Mouse (Mus musculus) adrenal gland, postnatal 14 days (tissue): ENCODE results near the gene Armh3. TPM values are rescaled to one million over a fixed set of nuclear protein-coding genes. Genes with fewer than 3 reads are reported as not detected.
A peak's percentile ranks its signal among the peaks of the same experiment; 100 is the strongest.

Experiments used
- DNase-seq: peaks from one replicate; pipeline ENCODE4 v3.0.0; 2021; ENCODE audit warnings: mixed read lengths
- total RNA-seq: library from RNA; stranded (reverse); gene quantifications from 2 replicates; pipeline ENCODE4 v1.2.3, GENCODE M21; 2021

Gene Armh3
- total RNA-seq, 1 experiment from 2014 or later, result 15.3 TPM

DNA sequence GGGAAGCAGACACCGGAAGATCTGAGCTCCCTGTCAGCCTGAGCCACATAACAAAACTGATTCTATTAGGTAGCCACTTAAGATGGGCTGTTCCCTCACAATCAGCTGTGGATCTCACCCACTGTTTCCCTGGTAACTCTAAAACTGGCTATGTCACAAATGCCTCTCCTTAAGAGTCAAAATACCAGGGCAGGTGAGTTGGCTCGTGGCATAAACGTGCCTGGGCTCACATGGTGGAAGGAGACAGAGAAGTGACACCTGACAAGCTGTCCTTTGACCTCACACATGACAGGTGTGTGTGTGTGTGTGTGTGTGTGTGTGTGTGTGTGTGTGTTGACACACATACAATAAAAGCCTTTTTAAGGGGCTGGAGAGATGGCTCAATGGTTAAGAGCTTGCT lies 210.8 kb downstream of the Armh3 start:
- no peak for DNase-seq

GRCm38 (mm10) chr19:45785470-45785869 lies 212.8 kb downstream of the Armh3 start:
- DNase-seq, result no peak

GRCm38 (mm10) chr19:45783933-45784576 lies 214.2 kb downstream of the Armh3 start:
- DNase-seq, result no peak

DNA sequence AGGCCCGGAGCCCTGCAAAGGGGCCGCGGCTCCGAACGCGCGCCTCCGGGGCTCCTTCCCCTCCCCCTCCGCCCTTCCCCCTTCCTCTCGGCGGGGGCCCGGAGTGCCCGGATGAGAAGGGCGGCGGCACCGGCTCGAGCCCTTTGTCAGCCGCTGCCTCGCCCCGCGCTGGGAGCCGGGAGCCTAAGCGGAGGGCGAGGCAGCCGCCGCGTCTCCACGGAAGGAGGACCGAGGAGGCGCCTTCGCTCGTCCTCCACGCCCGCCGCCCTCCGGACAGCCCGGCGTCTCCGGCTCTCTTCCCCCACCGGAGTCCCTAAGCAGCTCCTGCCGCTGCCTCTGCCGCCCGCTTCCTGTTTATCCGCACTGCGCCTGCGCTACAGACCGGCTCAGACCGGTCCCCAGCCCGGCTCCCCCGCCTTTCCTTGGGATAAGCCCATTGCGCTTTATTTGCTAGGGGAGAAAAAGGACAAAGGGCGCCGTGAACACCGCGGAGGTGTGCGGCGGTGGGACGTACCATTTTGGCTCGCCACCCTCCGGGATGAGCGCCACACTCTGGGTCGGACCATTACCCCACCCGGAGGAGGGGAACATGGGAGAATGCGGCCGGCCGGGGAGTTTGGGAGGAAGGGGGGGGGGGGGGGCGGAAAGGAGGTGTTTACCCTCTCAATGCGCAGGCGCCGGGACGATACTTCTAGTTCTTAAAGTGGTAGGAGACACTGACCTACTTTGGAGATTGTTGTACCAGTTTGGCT lies 214.9 kb downstream of the Armh3 start, which contains the start of gene Mgea5:
Gene Mgea5 (minus strand): TSS at position 657 of the 752 bp plus-strand sequence.
- peak; percentile 99 for DNase-seq

- DNase-seq, result peak; percentile 87
These were observed 215.8 kb downstream of the Armh3 start for GRCm38 (mm10) chr19:45782315-45783001.

- DNase-seq, result no peak
These were observed 216.6 kb downstream of the Armh3 start for GRCm38 (mm10) chr19:45781676-45782075.

GRCm38 (mm10) chr19:45780350-45780915 lies 217.9 kb downstream of the Armh3 start:
- no peak for DNase-seq

DNA sequence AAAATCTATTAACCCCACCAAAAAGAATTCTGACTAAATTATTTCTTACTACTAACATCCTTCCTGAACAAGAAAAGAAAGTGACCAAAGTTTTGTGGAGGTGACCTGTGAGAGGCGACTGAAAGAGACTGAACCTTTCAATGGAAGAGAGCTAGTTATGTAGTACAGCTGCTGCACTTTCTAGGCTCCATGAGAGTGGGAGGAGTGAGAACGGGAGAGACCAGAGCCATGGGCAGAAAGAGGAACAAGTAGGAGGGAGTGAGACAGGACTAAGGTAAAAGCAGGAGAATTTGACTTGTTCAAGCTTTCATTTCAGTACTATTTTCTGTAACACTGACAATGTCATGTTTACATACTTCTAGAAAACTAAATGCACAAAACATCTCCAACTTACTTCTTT lies 222.8 kb downstream of the Armh3 start:
- DNase-seq, result no peak

GRCm38 (mm10) chr19:45771501-45771900 lies 226.8 kb downstream of the Armh3 start:
- DNase-seq, result no peak

Other genes starting within 250 kb of the Armh3 start
- gene Npm3, start 248.9 kb downstream of the Armh3 start, total RNA-seq, result 27.1 and 33.6 TPM in 2 replicates
- gene Mgea5, start 214.7 kb downstream of the Armh3 start, total RNA-seq, result 71.8 and 76.5 TPM in 2 replicates
- 0.19 and 0.38 TPM in 2 replicates for gene Kcnip2, start 182.4 kb downstream of the Armh3 start, total RNA-seq
- gene Hps6, start 5.0 kb upstream of the Armh3 start, total RNA-seq, result 10.7 and 11.3 TPM in 2 replicates
- gene Pprc1, start 46.4 kb upstream of the Armh3 start, total RNA-seq, result 32.9 and 33.8 TPM in 2 replicates
- 63.1 and 82.7 TPM in 2 replicates for gene Ldb1, start 46.7 kb upstream of the Armh3 start, total RNA-seq
- 59.2 and 62.9 TPM in 2 replicates for gene Nolc1, start 77.4 kb upstream of the Armh3 start, total RNA-seq
- gene Elovl3, start 133.4 kb upstream of the Armh3 start, total RNA-seq, result 7.4 and 8.7 TPM in 2 replicates
- 0.26 TPM in 1 of 2 replicates, not detected in the other for gene Pitx3, start 149.8 kb upstream of the Armh3 start, total RNA-seq
- gene Gbf1, start 154.0 kb upstream of the Armh3 start, total RNA-seq, result 62.8 and 74.8 TPM in 2 replicates